Mouse (Mus musculus) CD4-positive, CD25-positive, alpha-beta regulatory T cell (primary cell): ENCODE data around the gene Vmn2r34. TPM values are rescaled to one million over a fixed set of nuclear protein-coding genes. Genes with fewer than 3 reads are reported as not detected.

Experiments
- polyA plus RNA-seq: library from polyadenylated mRNA; unstranded; fragments of 100-300 nt; shearing (Covaris generic); gene quantifications from one replicate; pipeline ENCODE4 v1.2.1, GENCODE M21; 2017

Gene Vmn2r34
- 0.07 TPM for polyA plus RNA-seq

DNA sequence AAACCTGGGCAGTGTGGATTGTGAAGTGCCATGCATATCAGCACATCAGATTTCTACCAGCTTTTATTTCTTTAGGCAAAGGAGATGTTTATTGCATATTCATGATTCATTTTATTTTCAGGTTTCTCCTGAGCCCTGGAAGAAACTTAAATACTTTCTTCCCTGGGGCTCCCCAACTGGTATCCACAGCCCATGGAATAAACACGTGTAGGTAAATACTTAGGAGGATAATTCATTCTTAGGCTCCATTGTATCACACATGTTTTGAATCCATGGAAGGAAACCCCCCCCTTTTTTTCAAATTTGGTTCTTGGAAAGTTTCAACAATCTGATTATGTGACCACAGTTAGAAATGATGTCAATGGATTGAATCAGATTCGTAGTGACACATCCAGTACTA lies at the start of gene Vmn2r34:
TSS of gene Vmn2r34 (minus strand) at position 101 of the 400 bp plus-strand sequence.

Other genes starting within 250 kb of the Vmn2r34 start
- gene Vmn2r32, start 209.5 kb downstream of the Vmn2r34 start, polyA plus RNA-seq = not detected
- gene Vmn2r33, start 122.7 kb downstream of the Vmn2r34 start, polyA plus RNA-seq = 0.07 TPM
- not detected for gene Vmn2r35, start 130.4 kb upstream of the Vmn2r34 start, polyA plus RNA-seq
- not detected for gene Vmn2r36, start 213.0 kb upstream of the Vmn2r34 start, polyA plus RNA-seq